27 mouse cellular contexts compared by ENCODE assay signal in genomic region chr1:129798519-129798918, GRCm38 (mm10).
"Had no signal": no experiment of that assay in that cellular context is flagged by ENCODE, and none has a peak within 500 bp of the region (broad histone marks: within the 10 kb centered on the region; RNA-seq: fewer than 3 reads in every experiment).

No protein-coding gene starts in this region.

- DNase-seq: cerebellum, adult 8-10 months; cerebellum, adult 9-10 months; cerebellum, adult 9-11 months; cerebellum, postnatal 10 days; cerebellum, postnatal 14 days; cerebellum, postnatal 25 days; cerebellum, postnatal 36 days; embryo, embryonic 11 days; forebrain, postnatal 0 days; gastrocnemius, adult 2 months; gastrocnemius, postnatal 10 days; gastrocnemius, postnatal 14 days; gastrocnemius, postnatal 25 days; gastrocnemius, postnatal 36 days; heart, adult 11 months; heart, adult 18-20 months had no signal

- ATAC-seq: forebrain, embryonic 13.5 days; forebrain, embryonic 14.5 days; forebrain, embryonic 15.5 days; forebrain, embryonic 16.5 days; forebrain, postnatal 0 days had no signal

- H3K9ac ChIP-seq: embryonic facial prominence, embryonic 12.5 days; embryonic facial prominence, embryonic 13.5 days; embryonic facial prominence, embryonic 15.5 days; forebrain, embryonic 12.5 days; forebrain, embryonic 13.5 days; forebrain, embryonic 15.5 days; forebrain, postnatal 0 days had no signal

- H3K4me1 ChIP-seq: embryonic facial prominence, embryonic 10.5 days; embryonic facial prominence, embryonic 12.5 days; embryonic facial prominence, embryonic 13.5 days; embryonic facial prominence, embryonic 15.5 days; forebrain, embryonic 10.5 days; forebrain, embryonic 12.5 days; forebrain, embryonic 13.5 days; forebrain, embryonic 15.5 days had no signal

- H3K4me3 ChIP-seq: embryonic facial prominence, embryonic 10.5 days; embryonic facial prominence, embryonic 12.5 days; embryonic facial prominence, embryonic 13.5 days; embryonic facial prominence, embryonic 15.5 days; erythroblast, embryonic 14.5 days; forebrain, embryonic 10.5 days; forebrain, embryonic 12.5 days; forebrain, embryonic 13.5 days; forebrain, embryonic 15.5 days; gastrocnemius, adult 2 months had no signal

- H3K9me3 ChIP-seq: embryonic facial prominence, embryonic 10.5 days; embryonic facial prominence, embryonic 12.5 days; embryonic facial prominence, embryonic 13.5 days; embryonic facial prominence, embryonic 15.5 days; forebrain, embryonic 10.5 days; forebrain, embryonic 12.5 days; forebrain, embryonic 13.5 days; forebrain, embryonic 15.5 days had no signal

- H3K36me3 ChIP-seq: embryonic facial prominence, embryonic 10.5 days; embryonic facial prominence, embryonic 12.5 days; embryonic facial prominence, embryonic 13.5 days; embryonic facial prominence, embryonic 15.5 days; forebrain, embryonic 10.5 days; forebrain, embryonic 12.5 days; forebrain, embryonic 15.5 days had no signal

- H3K27ac ChIP-seq: embryonic facial prominence, embryonic 10.5 days; embryonic facial prominence, embryonic 12.5 days; embryonic facial prominence, embryonic 13.5 days; embryonic facial prominence, embryonic 15.5 days; forebrain, embryonic 10.5 days; forebrain, embryonic 12.5 days; forebrain, embryonic 13.5 days; forebrain, embryonic 15.5 days; gastrocnemius, adult 2 months had no signal

- H3K4me2 ChIP-seq: embryonic facial prominence, embryonic 12.5 days; embryonic facial prominence, embryonic 13.5 days; embryonic facial prominence, embryonic 15.5 days; forebrain, embryonic 12.5 days; forebrain, embryonic 13.5 days; forebrain, embryonic 15.5 days had no signal

- H3K27me3 ChIP-seq: embryonic facial prominence, embryonic 12.5 days; embryonic facial prominence, embryonic 13.5 days; embryonic facial prominence, embryonic 15.5 days; forebrain, embryonic 12.5 days; forebrain, embryonic 13.5 days; forebrain, embryonic 15.5 days had no signal
